Mouse (Mus musculus): Measurements from ENCODE around the gene Gpr182.
"Not testable (repeated sequence)": the region's sequence is repeated elsewhere in the genome, so short reads cannot be mapped to it uniquely, and the experiment has no call there.

Gene Gpr182

DNA sequence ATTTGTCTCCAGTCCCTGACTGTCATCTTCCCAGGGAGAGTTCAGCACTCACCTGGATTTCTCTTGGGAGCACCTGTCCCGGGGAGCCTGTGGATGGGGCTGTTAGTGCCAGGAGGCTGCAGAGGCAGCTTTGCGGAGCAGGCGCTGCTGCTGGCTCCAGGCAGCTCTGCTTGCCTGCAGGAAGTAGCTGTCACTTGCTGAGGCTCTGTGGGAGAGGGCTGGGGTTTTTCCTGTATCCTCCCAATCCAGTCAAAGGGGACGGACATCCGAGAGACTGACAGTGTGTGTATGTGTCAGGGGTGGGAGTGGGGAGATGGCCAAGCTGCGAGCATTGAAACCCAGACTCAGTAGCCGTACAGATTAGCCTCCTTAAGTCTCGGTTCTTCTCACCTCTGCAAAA lies at the start of gene Gpr182:
Gpr182 (minus strand) TSS at position 185 of the 400 bp plus-strand sequence.
- in situ Hi-C loops (cut with MseI, MboI), result no loop called here

DNA sequence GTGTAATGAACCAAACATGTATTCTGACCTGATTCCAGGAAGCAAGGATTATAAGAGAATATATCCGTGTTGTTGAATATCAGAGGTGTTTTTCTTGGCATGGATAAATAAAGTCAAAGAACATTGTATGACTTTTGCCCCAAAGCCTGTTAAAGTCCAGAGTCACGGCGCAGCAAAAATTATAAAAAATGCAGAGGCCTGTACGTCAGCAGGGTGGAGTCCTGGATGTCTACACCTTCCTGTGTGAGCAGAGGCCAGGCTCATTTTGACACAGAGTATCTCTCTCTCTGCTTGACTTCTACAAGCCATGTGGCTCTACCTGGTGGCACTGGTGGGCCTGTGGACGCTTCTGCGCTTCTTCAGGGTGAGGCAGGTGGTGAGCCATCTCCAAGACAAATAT lies 49.4 kb upstream of the Gpr182 start, which contains the start of gene Rdh16:
Rdh16 (plus strand) TSS at position 262 of the 400 bp plus-strand sequence.
- in situ Hi-C loops (cut with MseI, MboI), result no loop called here

DNA sequence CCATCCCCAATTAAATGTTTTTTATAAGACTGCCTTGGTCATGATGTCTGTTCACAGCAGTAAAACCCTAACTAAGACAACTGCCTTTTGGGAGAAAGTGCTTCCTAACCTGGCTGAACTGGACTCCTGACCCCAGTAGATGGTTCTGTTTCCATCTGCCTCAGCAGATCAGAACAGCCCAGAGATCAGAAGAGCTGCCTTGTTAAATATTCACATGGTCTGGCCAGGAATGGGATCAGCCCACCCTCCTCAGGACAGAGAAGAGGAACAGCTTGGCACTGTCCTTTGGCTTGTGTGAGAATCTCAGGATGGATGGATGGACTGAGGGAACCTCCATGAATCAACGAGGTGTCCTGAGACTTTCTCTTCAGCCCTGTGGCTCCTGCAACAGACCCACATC lies 47.8 kb upstream of the Gpr182 start:
- in situ Hi-C loops (cut with MseI, MboI), result no loop called here

DNA sequence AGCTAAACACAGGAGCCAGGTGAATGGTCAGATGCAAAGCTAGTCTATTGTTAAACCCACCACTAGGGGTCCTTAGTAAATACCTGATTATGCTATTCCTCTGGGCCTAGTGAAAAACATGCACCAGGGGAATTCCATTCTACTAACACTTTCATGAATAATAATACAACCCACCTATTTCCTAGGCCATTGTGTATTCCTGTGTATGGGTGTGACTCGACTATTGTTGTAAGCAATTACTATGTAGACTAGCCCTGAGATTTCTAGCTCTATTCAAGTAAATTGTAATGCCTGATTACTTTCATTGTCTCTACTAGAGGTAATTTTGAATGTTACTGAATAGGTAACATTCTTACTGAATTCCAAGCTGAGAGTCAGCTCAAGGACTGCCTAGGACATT lies 33.9 kb upstream of the Gpr182 start:
- in situ Hi-C loops (cut with MseI, MboI), result not testable (repeated sequence)

DNA sequence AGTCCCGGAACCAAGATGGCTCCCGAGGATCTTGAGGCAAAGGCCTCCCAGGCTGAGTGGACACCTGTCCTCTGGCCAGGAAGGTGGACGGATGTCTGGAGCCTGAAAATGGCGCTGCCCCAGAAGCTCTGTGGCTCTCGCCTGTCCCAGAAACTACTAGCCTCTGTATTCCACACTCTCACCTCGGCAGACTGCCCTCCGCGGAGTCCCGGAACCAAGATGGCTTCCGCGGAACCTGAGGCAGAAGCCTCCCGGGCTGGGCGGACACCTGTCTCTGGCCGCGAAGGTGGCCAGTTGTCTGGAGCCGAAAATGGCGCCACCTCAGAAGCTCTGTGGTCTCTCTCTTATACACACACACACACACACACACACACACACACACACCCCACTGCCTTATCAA lies 30.8 kb upstream of the Gpr182 start:
- in situ Hi-C loops (cut with MseI, MboI), result not testable (repeated sequence)

DNA sequence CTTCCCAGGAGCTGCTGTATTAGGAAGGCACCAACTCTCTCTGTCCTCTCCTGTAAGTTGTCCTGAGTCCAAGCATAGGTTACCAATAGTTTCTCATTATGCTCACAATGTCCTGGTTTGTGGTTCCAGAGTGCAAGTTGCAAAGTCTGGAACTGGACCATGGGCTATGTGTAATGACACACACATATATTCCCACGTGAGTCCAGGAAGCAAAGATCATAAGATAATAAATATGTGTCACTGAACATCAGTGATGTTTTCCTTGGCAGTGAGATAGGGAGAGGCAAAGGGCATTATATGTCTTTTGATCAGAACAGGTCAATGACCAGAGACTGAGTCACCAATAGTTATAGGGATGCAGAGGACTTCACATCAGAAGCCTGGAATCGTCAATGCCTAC lies 24.5 kb upstream of the Gpr182 start, which contains the start of gene Rdh9:
Rdh9 (plus strand) TSS at position 376 of the 400 bp plus-strand sequence.
- in situ Hi-C loops (cut with MseI, MboI), result no loop called here

DNA sequence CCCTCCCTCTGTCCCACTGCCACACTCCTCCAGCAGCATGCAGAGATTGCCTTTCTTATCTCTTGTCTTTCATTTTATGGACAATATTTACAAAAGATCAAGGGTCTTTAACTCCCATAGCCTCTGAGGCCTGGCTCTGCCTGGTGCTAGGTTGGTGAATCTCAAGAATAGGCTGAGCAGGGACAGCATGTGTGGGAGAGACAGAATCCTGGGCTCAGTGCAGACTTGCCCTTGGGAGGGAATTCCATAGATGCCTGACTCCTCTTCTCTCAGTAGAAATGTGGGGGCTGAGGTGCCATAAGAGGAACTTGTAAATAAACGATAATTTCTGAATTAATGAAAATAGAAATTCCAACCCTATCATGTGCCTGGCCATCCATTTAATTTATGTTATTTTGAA lies 15.0 kb upstream of the Gpr182 start:
- in situ Hi-C loops (cut with MseI, MboI), result no loop called here

DNA sequence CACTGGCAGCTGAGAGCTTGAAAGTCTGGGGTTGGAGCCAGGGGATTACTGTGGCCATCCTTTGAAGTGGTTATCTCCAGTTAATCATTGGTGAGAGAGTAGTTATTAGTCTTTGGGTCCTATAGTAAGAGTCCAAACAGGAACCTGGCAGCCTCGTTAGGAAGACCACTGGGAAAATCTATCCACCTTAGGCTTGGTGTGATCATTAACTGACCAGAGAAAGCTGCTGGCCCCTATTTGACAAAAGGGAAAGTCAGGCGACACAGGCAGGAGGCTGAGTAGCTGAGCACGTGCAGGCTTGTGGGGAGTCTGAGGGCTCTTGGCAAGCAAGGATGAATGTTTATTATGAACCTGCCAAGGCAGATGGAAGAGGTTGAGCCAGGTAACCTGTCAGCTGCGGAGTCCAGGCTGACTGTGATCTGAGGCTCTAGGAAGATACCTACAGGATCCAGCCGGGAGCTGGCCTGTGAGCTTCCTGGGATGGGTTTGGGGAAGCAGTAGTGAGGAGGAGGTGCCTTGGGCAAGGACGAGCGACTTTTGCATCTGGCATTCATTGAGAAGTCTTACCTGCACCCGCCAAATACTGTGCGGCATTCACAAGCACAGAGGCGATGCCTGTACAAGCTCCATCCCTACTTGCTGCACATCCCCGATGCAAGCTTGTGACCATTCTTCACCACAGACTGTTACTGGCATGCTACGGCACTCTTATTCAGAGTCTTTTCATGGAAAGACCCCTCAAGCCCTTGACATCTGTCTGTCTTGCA lies 12.6 kb upstream of the Gpr182 start:
- in situ Hi-C loops (cut with MseI, MboI), result no loop called here

DNA sequence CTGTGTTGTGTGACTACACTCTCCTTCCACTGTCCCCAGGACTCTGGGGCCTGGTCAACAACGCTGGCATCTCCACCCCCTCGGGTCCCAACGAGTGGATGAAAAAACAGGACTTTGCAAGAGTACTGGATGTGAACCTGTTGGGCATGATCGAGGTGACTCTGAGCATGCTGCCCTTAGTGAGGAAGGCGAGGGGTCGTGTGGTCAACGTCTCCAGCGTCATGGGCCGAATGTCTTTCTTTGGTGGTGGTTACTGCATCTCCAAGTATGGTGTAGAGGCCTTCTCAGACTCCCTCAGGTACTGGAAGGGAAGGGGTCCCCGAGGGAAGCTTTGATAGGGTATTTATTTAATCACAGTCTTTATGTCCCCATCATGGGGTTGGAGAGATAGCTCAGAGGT lies 11.4 kb upstream of the Gpr182 start:
- in situ Hi-C loops (cut with MseI, MboI), result not testable (repeated sequence)

DNA sequence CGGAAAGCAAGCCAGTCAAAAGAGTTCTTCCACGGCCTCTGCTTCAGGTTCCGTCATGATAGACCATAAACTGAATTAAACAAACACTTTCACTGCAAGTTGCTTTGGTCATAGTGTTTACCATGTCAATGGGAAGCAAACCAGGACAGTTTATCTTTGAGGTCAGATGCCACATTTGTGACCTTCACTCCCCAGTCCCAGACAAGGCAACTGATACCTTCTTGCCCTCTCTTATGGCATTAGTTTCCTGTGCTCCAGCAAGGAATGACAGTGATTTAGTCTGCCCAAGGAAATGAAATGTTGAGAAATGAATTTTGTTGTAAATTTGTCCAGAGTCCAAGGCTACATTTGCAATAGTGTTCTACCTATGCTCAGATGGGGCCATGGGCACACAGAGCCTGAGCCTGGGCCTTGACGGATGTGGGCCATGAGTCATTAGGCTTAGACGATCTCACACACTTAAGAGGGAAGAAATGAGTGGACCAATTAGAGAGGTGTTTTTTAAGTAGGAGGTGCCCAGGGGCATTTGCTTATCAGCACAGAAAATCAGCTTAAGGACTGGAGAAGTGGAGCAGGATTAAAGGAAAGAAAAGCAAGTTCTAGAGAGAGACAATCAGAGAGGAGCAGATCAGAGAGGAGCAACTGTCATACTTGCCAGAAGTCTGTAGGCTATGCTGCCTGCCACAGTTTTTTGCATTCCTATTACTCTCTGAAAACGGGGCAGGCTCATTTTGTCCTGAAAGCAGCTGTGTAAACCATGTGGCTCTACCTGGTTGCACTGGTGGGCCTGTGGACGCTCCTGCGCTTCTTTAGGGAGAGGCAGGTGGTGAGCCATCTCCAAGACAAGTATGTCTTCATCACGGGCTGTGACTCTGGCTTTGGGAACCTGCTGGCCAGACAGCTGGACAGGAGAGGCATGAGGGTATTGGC lies 7.9 kb upstream of the Gpr182 start, which contains the start of the genes Rdh1 and Rdh16f1:
Rdh1 (plus strand) TSS at position 541 of the 930 bp plus-strand sequence.
Rdh16f1 (plus strand) TSS at position 607 of the 930 bp plus-strand sequence.
- in situ Hi-C loops (cut with MseI, MboI), result no loop called here

DNA sequence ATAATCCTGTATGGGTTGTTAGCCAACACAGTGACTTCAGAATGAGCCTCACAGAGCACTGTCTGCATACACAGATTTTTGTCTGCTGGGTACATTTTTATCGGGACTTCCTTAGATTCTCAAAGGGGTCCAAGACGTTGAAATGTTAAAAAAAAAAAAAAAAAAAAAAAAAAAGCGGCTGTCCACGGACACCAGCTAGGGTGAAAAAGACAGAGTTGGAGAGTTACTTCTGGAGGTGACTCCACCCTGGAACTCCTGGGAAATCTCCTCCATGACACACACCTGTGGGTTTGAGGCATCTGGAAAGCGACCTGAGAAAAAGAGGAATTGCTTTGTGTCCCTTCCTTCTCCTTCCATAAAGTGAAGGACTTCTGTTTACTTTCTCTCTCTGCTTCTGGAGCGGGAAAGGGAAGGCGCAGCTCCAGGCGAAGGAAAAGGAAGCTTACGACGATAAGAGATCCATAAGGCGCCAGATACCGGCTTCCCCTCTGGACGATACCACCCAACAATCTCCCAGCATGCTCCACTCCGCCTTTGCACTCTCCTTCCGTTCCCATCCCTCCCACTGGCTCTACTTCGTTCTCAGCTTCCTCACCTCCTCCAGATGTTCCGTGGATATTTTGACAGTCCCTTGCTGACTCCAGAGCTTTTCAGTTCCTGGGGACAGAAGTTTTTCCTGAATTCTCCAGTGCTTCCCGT lies 4.4 kb upstream of the Gpr182 start:
- in situ Hi-C loops (cut with MseI, MboI), result no loop called here

DNA sequence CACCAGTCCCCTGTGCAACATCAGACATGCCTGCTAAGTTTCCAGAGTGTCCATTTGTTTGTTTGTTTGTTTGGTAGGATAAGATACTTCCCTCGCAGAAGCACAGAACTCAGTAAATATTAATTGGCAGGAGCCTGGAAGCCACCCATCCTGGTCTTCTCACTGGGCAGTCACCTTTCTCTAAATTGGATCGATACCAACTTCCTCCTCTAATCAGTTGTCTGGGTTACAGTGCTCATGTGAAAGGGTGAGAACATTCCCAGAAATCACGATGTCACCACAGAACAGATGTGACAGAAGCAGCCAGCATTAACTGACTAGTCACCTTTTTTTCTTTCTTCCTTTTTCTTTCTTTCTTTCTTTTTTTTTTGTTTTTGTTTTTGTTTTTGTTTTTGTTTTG lies 3.7 kb upstream of the Gpr182 start:
- in situ Hi-C loops (cut with MseI, MboI), result no loop called here

DNA sequence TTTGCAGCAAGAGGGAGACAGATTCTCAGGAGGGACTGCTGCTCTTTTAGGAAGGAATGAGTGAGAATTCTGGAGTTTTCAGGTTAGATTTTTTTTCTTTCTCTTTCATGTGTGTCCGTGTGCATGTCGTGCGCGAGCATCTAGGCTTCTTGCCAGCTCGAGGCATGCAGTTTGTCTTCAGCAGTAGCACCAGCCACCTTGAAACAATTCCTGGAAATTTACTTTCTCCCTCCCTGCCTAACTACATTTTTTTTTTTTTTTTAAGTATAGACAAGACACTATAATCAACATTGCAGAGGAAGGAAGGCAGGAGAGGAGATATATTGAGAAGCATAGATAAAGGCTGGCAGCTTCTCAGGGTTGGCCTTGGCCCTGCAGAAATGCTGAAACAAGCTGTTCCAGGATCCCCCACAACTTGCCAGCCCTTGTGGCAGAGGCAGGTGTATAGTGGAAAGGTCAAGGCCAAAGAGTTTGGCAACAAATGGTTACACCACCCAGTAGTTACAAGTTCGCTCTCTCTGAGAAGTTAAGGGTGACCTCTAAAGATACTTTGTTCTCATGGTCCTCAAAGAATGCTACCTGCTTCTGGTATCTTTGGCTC lies 3.1 kb upstream of the Gpr182 start:
- in situ Hi-C loops (cut with MseI, MboI), result no loop called here

DNA sequence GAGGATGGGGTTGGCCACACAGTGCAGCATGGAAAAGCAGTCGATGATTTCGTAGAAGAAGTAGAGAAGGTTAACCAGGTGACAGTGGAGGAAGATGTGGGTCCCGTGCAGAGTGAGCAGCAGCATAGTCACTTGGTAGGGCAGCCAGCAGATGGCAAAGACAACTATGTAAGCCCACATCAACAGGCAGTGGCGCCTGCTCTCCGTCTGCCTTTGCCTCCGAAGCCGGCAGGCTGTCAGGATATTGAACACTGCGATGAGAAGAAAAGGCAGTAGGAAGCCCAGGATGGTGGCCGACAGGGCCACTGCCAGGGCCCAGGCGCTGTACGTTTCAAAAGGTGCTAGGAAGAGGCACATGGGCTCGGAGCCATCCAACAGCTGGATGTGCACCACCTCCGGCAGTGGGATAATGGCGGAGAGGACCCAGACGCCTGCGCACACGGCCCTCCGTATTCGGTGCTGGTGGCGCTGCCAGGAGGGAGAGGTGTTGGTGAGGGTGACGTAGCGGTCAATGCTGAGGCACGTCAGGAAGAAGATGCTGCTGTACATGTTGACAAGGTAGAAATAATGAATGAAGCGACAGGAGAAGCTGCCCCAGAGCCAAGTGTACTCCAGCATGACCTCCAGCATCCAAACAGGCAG lies 1.3 kb downstream of the Gpr182 start:
- in situ Hi-C loops (cut with MseI, MboI), result no loop called here

DNA sequence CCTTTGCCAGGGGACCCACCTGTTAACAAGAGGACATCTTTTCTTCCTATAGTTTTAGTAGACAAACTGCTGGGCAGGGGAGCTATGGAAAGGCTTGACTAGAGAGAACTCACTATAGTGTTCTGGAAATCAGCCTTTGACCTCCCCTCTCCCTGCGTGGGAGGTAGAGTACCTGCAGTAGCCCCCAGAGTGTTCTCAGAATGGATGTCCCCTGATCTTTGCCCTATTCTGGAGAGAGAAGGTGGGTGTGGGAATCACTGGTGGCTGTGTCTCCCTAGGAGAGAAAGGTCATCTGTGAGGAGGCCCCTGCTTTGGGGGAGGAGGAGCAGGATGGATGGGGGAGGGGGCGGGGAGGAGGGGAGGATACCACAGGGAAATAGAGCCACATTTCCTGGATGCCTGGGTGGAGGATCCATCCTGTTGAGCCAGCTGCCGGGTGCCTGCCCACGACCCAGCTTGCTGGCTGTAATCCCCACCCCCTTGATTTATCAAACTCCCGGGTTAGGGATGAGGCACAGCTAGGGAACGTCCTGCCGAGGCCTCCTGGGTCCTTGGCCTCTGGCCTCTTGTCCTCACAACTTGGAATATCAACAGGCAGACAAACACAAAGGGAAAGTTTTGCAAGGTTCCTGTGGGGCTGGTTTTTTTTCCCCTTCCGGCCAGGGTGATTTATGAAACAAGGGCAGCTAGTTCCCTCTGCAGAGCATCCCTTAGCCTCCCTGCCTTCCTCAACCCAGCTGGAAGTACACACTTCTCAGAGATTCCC lies 2.5 kb downstream of the Gpr182 start:
- in situ Hi-C loops (cut with MseI, MboI), result loop anchor here in 1 of 2 experiments (5.0 kb wide), 1 partner anchor 188 kb away; no protein-coding TSS in a partner anchor

DNA sequence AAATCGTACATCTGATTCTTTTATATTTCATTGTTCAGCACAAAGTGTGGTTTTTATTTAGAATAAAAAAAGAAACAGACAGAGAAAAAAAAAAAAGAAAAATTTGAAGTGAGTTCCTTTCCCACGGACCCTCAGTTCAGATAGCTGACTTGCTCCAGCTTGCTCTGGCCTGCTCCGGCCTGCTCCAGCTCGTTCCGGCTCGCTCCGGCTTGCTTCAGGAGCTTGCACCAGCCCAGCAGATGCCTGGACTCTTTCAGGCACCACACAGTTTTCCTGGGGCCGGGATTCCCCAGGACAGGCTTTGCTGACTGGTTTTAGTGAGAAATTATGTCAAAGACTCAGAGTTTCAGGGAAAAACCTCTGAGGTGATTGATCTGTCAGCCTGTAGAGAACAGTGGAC lies 4.3 kb downstream of the Gpr182 start:
- in situ Hi-C loops (cut with MseI, MboI), result loop anchor here in 1 of 2 experiments (5.0 kb wide), 1 partner anchor 190 kb away; no protein-coding TSS in a partner anchor

DNA sequence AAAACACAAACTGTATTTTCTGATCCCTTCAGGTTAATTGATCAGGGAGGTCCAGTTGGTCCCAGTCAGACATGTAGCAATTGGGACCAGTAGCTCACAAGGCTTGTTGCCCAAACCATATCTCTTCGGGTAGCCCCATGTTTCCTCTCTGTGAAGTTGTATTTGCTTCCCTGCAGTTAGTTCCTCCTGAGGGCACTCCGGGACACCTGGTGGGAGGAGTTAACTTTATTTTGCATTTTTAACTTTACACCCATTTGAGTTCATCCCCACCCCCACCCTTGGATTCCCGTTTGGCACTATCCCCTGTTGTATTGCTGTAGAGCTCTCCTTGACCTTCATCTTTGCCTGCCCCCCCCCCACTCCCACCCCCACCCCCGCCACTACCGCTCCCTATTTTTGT lies 5.6 kb downstream of the Gpr182 start:
- in situ Hi-C loops (cut with MseI, MboI), result loop anchor here in 1 of 2 experiments (5.0 kb wide), 1 partner anchor 191 kb away; no protein-coding TSS in a partner anchor

DNA sequence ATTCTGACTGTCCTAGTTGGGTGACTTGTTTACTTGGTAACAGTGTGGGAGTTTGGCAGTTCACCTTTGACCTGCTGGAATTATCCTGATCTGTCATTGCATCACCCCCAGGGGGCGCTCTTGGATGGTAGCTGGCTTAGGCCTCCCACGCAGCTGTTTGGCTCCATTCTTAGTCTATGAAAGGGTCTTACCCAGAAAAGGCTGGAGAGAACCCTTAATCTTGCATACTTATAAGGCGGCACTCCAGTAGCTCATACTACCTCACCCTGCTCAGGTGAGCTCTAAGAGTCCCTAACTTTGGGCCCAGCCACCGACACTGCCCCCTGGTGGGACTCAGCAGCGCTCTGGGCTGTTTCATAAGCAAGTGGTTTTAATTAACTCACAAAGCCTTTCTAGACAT lies 6.9 kb downstream of the Gpr182 start:
- in situ Hi-C loops (cut with MseI, MboI), result loop anchor here in 1 of 2 experiments (5.0 kb wide), 1 partner anchor 193 kb away; no protein-coding TSS in a partner anchor

DNA sequence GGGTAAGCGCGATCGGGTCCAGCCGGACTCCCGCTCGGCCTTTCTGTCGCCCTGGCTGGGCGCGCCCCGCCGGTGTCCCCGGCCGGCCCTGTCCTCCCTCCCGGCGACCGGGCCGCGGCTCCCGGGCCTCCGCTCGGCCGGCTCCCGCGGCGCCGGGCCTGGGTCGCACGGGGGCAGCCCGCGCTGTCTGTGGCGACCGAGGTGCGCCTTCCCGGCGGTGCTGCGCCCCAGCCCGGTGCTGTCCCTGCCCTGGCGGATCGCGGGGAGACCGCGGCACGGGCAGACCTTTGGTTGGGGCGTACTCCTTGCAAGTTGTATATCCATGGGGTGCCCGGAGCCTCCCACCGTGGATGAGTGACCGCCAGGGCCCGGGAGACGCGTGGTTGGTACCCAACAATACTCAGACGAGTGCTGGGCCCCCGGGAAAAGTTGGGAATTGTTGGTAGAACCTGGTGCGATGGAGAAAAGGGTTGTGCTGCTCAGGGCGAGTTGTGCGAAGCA lies 11.8 kb downstream of the Gpr182 start:
- in situ Hi-C loops (cut with MseI, MboI), result loop anchor here in 1 of 2 experiments (5.0 kb wide), 1 partner anchor 198 kb away; no protein-coding TSS in a partner anchor

All from mouse trophoblast stem cell (cell line).